Mouse (Mus musculus) forebrain, postnatal 0 days (tissue): ENCODE data around the gene Ltc4s. TPM values are rescaled to one million over a fixed set of nuclear protein-coding genes. Genes with fewer than 3 reads are reported as not detected.
A peak's percentile ranks its signal among the peaks of the same experiment; 100 is the strongest.

Experiments used
- ATAC-seq: fragments of 200-750 bp; cut with Nextera tagmentation; 2 replicates; pipeline ENCODE4 v1.8.0; 2017; ENCODE audit warnings: mild to moderate bottlenecking, moderate library complexity
- DNase-seq: peaks from one replicate; pipeline ENCODE4 v3.0.0-alpha.2; 2015
- H3K27ac ChIP-seq: fragments of 300-500 bp; sonication (generic); 2 replicates; pipeline ENCODE4 v1.5.1; 2014; ENCODE audit warnings: low read depth, mild to moderate bottlenecking, antibody characterized with exemption, low read length, moderate library complexity, mixed read lengths
- H3K27me3 ChIP-seq: fragments of 300-500 bp; sonication (generic); 2 replicates; pipeline ENCODE4 v1.6.1; 2014; ENCODE audit warnings: mild to moderate bottlenecking, low read length, mixed read lengths; ENCODE audit not compliant: insufficient read depth
- H3K36me3 ChIP-seq: fragments of 300-500 bp; sonication (generic); 2 replicates; pipeline ENCODE4 v1.6.1; 2014; ENCODE audit warnings: mild to moderate bottlenecking, moderate library complexity; ENCODE audit not compliant: insufficient read depth
- H3K4me1 ChIP-seq: fragments of 300-500 bp; sonication (generic); 2 replicates; pipeline ENCODE4 v1.6.1; 2014; ENCODE audit warnings: antibody characterized with exemption; ENCODE audit not compliant: insufficient read depth
- H3K4me2 ChIP-seq: fragments of 300-500 bp; sonication (generic); 2 replicates; pipeline ENCODE4 v1.6.1; 2014; ENCODE audit warnings: low read depth, mild to moderate bottlenecking, moderate library complexity
- H3K4me3 ChIP-seq: fragments of 300-500 bp; sonication (generic); 2 replicates; pipeline ENCODE4 v1.5.1; 2014; ENCODE audit warnings: low read depth, low read length, mixed read lengths
- H3K9ac ChIP-seq: fragments of 300-500 bp; sonication (generic); 2 replicates; pipeline ENCODE4 v1.6.1; 2014; ENCODE audit warnings: mild to moderate bottlenecking
- H3K9me3 ChIP-seq: fragments of 300-500 bp; sonication (generic); 2 replicates; pipeline ENCODE4 v1.6.1; 2016; ENCODE audit warnings: low read length
- CTCF ChIP-seq: sonication (generic); IDR thresholded peaks from 2 replicates; pipeline ENCODE4 v1.5.1; 2016; ENCODE audit warnings: antibody characterized with exemption, control low read depth, low read depth
- WGBS: fragments of 180-500 bp; shearing (Covaris S2); extraction: QIAGEN DNeasy Blood & Tissue Kit; methylation state at CpG from one replicate; pipeline ENCODE4 v1.1.7; 2014; 5-methylcytosine and 5-hydroxymethylcytosine counted together
- polyA plus RNA-seq: library from polyadenylated mRNA; unstranded; fragments of >200 nt; fragmentation: Nextera tagmentation; extraction: Ambion mirVana; gene quantifications from 2 replicates; pipeline ENCODE4 v1.2.1, GENCODE M21; 2015
- total RNA-seq: library from RNA; depleted of rRNA; stranded (reverse); fragments of >200 nt; gene quantifications from 2 replicates; pipeline ENCODE4 v1.2.3, GENCODE M21; 2014

The Ltc4s gene
- total and polyA plus RNA-seq, 2 experiments from 2014 or later = 6.1 TPM

DNA sequence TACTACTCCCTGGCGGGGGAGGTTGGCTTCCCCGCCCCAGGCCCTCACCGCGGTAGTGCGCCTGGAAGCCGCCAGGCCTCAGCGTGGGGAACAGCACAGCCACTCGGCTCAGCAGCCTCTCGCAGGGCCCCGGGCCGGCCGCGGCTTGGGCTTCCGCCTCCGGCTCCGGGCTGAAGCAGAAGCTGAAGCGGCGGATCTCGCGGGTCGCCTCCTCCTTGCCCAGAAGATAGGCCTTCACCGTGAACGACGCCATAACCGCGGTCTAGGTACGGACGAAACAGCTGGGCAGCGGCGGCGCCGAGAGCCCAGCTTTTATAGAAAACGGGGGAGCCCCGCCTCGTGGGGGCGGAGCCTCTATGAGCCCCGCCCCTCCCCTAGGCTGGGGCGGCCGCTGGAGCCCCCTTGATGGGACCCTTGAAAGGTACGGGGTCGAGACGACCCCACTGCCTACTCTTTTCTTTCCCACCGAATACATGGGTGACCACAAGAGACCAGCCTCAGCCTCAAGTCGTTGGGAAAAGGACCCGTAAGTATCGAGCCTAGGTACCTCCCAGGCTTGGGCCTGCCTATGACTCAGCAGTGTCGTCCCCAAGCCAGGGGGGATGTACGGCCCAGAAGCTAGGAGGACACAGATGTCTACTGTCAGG, 27.8 kb downstream of the Ltc4s start, which contains the start of the genes Sqstm1 and Mgat4b:
Gene Sqstm1, minus strand, starts transcription at position 323 of the 647 bp plus-strand sequence.
Gene Mgat4b, plus strand, starts transcription at position 386 of the 647 bp plus-strand sequence.
- TF ChIP-seq CTCF = peak; percentile 30; the same call in 1 of the 2 replicates
- peak; percentile 73 for ATAC-seq
- H3K27ac ChIP-seq = peak within 1 kb of the TSS; percentile 99

DNA sequence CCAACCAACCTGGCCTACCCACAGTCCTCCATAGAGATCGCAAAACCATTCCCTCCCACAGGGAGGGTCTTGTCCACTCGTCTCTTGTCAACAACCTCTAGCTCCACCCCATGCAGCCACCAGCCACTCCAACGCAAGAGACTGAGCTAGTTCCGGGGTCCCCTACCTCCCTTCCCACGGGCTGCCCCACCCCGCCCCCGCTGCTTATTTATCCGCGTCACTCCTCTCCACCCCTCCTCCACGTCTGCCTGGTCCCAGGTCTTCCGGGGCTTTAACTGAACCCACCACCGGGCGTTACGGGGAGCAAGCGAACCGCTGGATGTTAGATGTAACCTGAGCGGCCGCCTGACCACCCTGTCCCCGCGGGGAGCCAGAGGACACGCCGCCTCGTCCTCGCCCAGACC, 28.3 kb downstream of the Ltc4s start:
- peak; percentile 94 for DNase-seq
- ATAC-seq = peak; percentile 96
- Histone ChIP-seq H3K9ac (peak overlapping the region; percentile 100), H3K9me3 (no peaks in the 10 kb centered on the region), H3K36me3 (peaks cover 26% of the 10 kb centered on the region), H3K27ac (peak overlapping the region; percentile 99), H3K4me3 (peak overlapping the region; percentile 99), H3K27me3 (no peaks in the 10 kb centered on the region), H3K4me1 (peaks cover 12% of the 10 kb centered on the region; the same call in 1 of the 2 replicates), H3K4me2 (peak overlapping the region; percentile 59)
- under 1% methylated on average over 24 of the region's 24 CpGs for WGBS
- no peak for TF ChIP-seq CTCF

More for the DNA sequence above, 27.8 kb downstream of the Ltc4s start, which contains the start of the genes Sqstm1 and Mgat4b:
- peaks cover 20% of the 10 kb centered on the region for H3K36me3 ChIP-seq
- 1% methylated on average over 48 of the region's 48 CpGs for WGBS
- H3K4me2 ChIP-seq = peak within 1 kb of the TSS; percentile 59
- H3K4me1 ChIP-seq = peaks cover 15% of the 10 kb centered on the region; the same call in 1 of the 2 replicates
- peak within 1 kb of the TSS; percentile 100 for H3K9ac ChIP-seq
- no peaks in the 10 kb centered on the region for H3K9me3 ChIP-seq
- H3K4me3 ChIP-seq = peak within 1 kb of the TSS; percentile 99
- DNase-seq = peak; percentile 90
- no peaks in the 10 kb centered on the region for H3K27me3 ChIP-seq

DNA sequence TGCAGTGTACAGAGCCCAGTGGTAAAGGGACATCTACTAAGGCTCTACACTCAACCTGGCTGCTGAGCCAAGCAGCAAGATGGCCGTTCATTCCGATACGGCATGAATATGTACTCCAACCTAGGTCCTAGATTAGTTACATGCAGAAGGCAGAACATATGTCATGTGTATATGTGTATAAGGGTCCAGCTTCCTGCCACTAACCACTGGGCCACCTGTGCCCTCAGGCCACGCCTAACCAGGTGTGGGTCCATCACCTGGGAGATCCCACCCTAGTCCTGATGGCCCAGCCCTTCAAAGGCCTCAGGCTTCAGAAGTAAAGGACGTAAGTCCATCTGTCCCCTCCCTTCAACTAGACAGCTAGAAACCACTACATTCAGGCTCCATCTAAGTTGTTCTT, 30.4 kb downstream of the Ltc4s start:
- Histone ChIP-seq H3K4me3 (no peak overlapping the region), H3K27me3 (no peaks in the 10 kb centered on the region), H3K36me3 (peaks cover 44% of the 10 kb centered on the region), H3K9ac (no peak overlapping the region), H3K4me1 (peaks cover 12% of the 10 kb centered on the region; the same call in 1 of the 2 replicates), H3K27ac (no peak overlapping the region), H3K9me3 (no peaks in the 10 kb centered on the region), H3K4me2 (no peak overlapping the region)
- DNase-seq (no peak), ATAC-seq (no peak)
- 98% methylated on average over 5 of the region's 5 CpGs for WGBS
- no peak for TF ChIP-seq CTCF

DNA sequence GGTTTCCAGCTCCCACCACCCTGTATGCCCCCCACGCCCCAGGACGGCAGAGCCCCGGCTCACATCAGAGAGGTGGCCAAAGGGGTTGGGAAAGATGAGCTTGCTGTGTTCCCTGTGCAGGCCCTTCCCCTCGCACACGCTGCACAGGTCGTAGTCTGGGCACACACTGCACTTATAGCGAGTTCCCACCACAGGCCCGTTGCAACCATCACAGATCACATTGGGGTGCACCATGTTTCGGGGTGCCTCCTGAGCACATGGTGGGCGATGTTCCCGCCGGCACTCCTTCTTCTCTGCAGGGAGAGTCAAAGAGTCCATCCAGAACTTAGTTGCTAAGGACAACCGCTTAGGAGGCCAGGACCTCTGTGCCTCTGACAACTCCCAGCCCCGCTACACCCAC, 31.1 kb downstream of the Ltc4s start:
- no peak for ATAC-seq
- 99% methylated on average over 14 of the region's 14 CpGs for WGBS
- H3K27ac ChIP-seq = no peak overlapping the region
- H3K4me1 ChIP-seq = peaks cover 12% of the 10 kb centered on the region; the same call in 1 of the 2 replicates
- peaks cover 51% of the 10 kb centered on the region for H3K36me3 ChIP-seq
- no peak overlapping the region for H3K4me3 ChIP-seq
- TF ChIP-seq CTCF = no peak
- no peak for DNase-seq
- no peaks in the 10 kb centered on the region for H3K27me3 ChIP-seq
- H3K9me3 ChIP-seq = no peaks in the 10 kb centered on the region
- no peak overlapping the region for H3K9ac ChIP-seq
- H3K4me2 ChIP-seq = no peak overlapping the region

DNA sequence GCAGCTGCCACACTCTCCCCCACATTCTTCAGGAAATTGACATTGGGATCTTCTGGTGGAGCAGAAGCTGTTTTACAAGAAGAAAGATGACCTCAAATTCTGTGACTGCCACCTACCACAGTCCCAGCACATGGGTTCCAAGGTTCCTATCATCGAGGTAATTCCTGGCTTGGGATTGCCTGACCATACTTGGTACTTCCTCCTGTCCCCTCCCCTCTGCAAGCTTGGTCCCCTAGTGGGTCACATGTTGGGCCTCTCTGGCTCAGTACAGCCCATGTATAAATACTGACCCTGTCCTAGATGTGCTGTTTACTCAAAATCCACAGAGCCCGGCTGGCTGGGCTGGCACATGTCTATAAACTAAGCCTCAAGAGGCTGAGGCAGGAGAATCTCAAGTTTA, 32.4 kb downstream of the Ltc4s start:
- TF ChIP-seq CTCF = no peak
- no peak overlapping the region for H3K27ac ChIP-seq
- H3K9ac ChIP-seq = no peak overlapping the region
- WGBS = 97% methylated on average over 2 of the region's 2 CpGs
- no peak for DNase-seq
- no peaks in the 10 kb centered on the region for H3K9me3 ChIP-seq
- H3K4me3 ChIP-seq = no peak overlapping the region
- peaks cover 64% of the 10 kb centered on the region for H3K36me3 ChIP-seq
- ATAC-seq = no peak
- H3K27me3 ChIP-seq = no peaks in the 10 kb centered on the region
- no peak overlapping the region for H3K4me2 ChIP-seq
- peaks cover 11% of the 10 kb centered on the region; the same call in 1 of the 2 replicates for H3K4me1 ChIP-seq

DNA sequence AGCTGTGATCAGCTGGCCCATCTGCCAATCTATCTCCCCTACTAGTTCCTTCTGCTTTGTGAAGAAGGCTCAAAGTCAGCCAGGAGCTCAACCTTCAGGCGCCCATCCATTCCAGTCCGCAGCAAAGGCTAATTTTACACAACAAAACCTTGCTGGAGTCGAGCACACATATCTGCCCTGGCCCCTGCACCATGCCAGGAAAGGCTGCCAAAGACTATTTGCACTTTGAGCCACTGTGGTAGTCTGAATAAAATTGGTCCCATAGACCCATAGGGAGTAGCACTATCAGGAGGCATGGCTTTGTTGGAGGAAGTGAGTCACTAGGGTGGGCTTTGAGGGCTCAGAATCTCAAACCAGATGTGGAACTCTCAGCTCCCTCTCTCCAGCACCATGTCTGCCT, 33.0 kb downstream of the Ltc4s start:
- ATAC-seq = no peak
- Histone ChIP-seq H3K9me3 (no peaks in the 10 kb centered on the region), H3K9ac (no peak overlapping the region), H3K27ac (no peak overlapping the region), H3K4me2 (no peak overlapping the region), H3K36me3 (peaks cover 70% of the 10 kb centered on the region), H3K4me1 (peaks cover 7% of the 10 kb centered on the region; the same call in 1 of the 2 replicates), H3K4me3 (no peak overlapping the region), H3K27me3 (no peaks in the 10 kb centered on the region)
- no peak for TF ChIP-seq CTCF
- 85% methylated on average over 3 of the region's 3 CpGs for WGBS
- no peak for DNase-seq

DNA sequence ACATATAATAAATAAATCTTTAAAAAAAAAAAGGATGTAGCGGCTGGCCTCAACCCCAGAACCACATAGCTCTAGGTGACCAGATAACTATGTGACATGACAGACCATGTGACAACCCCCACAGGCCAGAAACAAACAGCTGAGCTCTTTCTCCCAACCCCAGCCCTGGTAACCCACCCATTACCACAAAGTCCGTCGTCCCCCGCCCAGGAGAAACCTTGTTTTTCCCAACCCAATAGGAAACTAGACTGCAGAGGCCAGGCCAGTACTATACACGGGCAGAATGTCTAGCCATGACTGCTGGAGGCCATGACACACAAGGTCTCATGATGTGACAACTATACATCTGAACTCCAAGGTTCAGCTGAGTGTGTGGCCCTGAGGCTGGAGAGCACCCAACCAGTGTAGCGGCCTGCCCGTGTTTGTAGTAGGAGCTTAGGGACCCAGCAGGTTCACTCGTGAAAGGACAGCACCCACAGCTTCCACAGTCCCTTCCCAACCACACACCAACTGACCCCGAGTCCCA, 35.1 kb downstream of the Ltc4s start:
- DNase-seq = no peak
- TF ChIP-seq CTCF = no peak
- Histone ChIP-seq H3K4me3 (no peak overlapping the region), H3K4me1 (no peaks in the 10 kb centered on the region), H3K9ac (no peak overlapping the region), H3K9me3 (no peaks in the 10 kb centered on the region), H3K36me3 (peaks cover 88% of the 10 kb centered on the region), H3K27me3 (no peaks in the 10 kb centered on the region), H3K4me2 (no peak overlapping the region), H3K27ac (no peak overlapping the region)
- no peak for ATAC-seq
- 92% methylated on average over 9 of the region's 9 CpGs for WGBS
